Mouse (Mus musculus) T-helper 1 cell (primary cell): ENCODE measurements around the gene Mettl26.

Experiments used
- in situ Hi-C: fragments of 300-600 bp; cut with MboI, MseI; formaldehyde crosslinking; loops from one replicate; pipeline ENCODE4 v1.15.1; 2025; ENCODE audit warnings: high pct_unique_total_duplicates

Mettl26 gene

GRCm38 (mm10) chr17:25919786-25920642 lies 45.1 kb downstream of the Mettl26 start:
- in situ Hi-C loops = no loop called here

- in situ Hi-C loops = no loop called here
Measured at GRCm38 (mm10) chr17:25922120-25922519, 47.2 kb downstream of the Mettl26 start.

GRCm38 (mm10) chr17:25925348-25925747 lies 50.5 kb downstream of the Mettl26 start:
- in situ Hi-C loops = no loop called here
